Mouse (Mus musculus) hindbrain, embryonic 13.5 days (tissue): ENCODE measurements at regions not wholly inside any gene's neighbourhood (a gene's known extent, or its start where the extent isn't known, plus 50 kb on each side); places are given as distances from the start of the nearest gene placed in this dataset.

Source experiments
- ATAC-seq: fragments of 200-750 bp; cut with Nextera tagmentation; 2 replicates; pipeline ENCODE4 v1.8.0; 2017; ENCODE audit warnings: moderate TSS enrichment; ENCODE audit not compliant: low FRiP score
- H3K27ac ChIP-seq: fragments of 300-500 bp; sonication (generic); 2 replicates; pipeline ENCODE4 v1.5.1; 2015; ENCODE audit warnings: inconsistent platforms, mild to moderate bottlenecking, moderate library complexity
- H3K27me3 ChIP-seq: fragments of 300-500 bp; sonication (generic); 2 replicates; pipeline ENCODE4 v1.6.1; 2015; ENCODE audit warnings: mild to moderate bottlenecking, inconsistent platforms
- H3K36me3 ChIP-seq: fragments of 300-500 bp; sonication (generic); 2 replicates; pipeline ENCODE4 v1.6.1; 2015; ENCODE audit warnings: mild to moderate bottlenecking, inconsistent platforms
- H3K4me1 ChIP-seq: fragments of 300-500 bp; sonication (generic); replicated peaks from 2 replicates; pipeline ENCODE4 v1.6.1; 2015; ENCODE audit warnings: inconsistent platforms
- H3K4me2 ChIP-seq: fragments of 300-500 bp; sonication (generic); 2 replicates; pipeline ENCODE4 v1.6.1; 2015; ENCODE audit warnings: inconsistent platforms, mild to moderate bottlenecking, moderate library complexity
- H3K4me3 ChIP-seq: fragments of 300-500 bp; sonication (generic); 2 replicates; pipeline ENCODE4 v1.5.1; 2015; ENCODE audit warnings: mild to moderate bottlenecking, inconsistent platforms
- H3K9ac ChIP-seq: fragments of 300-500 bp; sonication (generic); 2 replicates; pipeline ENCODE4 v1.6.1; 2015; ENCODE audit warnings: mild to moderate bottlenecking, inconsistent platforms
- H3K9me3 ChIP-seq: fragments of 300-500 bp; sonication (generic); 2 replicates; pipeline ENCODE4 v1.6.1; 2016; ENCODE audit warnings: inconsistent platforms
- WGBS: fragments of 180-500 bp; shearing (Covaris S2); methylation state at CpG from one replicate; pipeline ENCODE4 v1.1.7; 2015; 5-methylcytosine and 5-hydroxymethylcytosine counted together

GRCm38 (mm10) chr6:10970587-10971138, 936.6 kb downstream of the Ndufa4 start:
- Histone ChIP-seq H3K9ac (peak overlapping the region; percentile 21; the same call in 1 of the 2 replicates), H3K36me3 (no peaks in the 10 kb centered on the region), H3K4me3 (no peak overlapping the region), H3K4me1 (peaks cover 20% of the 10 kb centered on the region), H3K9me3 (no peaks in the 10 kb centered on the region), H3K27me3 (no peaks in the 10 kb centered on the region), H3K4me2 (peak overlapping the region; percentile 40), H3K27ac (peak overlapping the region; percentile 81)
- 5% methylated on average over 11 of the region's 11 CpGs for WGBS
- peak; percentile 85 for ATAC-seq

GRCm38 (mm10) chr6:10969841-10970536, 937.3 kb downstream of the Ndufa4 start:
- no peaks in the 10 kb centered on the region for H3K36me3 ChIP-seq
- H3K9ac ChIP-seq = no peak overlapping the region
- peak overlapping the region; percentile 81 for H3K27ac ChIP-seq
- H3K4me3 ChIP-seq = no peak overlapping the region
- peaks cover 20% of the 10 kb centered on the region for H3K4me1 ChIP-seq
- peak overlapping the region; percentile 40 for H3K4me2 ChIP-seq
- 15% methylated on average over 7 of the region's 7 CpGs for WGBS
- H3K27me3 ChIP-seq = no peaks in the 10 kb centered on the region
- H3K9me3 ChIP-seq = no peaks in the 10 kb centered on the region
- peak; percentile 90 for ATAC-seq

GRCm38 (mm10) chr6:10943545-10943944, 963.8 kb downstream of the Ndufa4 start:
- no peaks in the 10 kb centered on the region for H3K4me1 ChIP-seq
- H3K4me2 ChIP-seq = no peak overlapping the region
- H3K4me3 ChIP-seq = no peak overlapping the region
- no peaks in the 10 kb centered on the region for H3K27me3 ChIP-seq
- WGBS = 80% methylated on average over 1 of the region's 1 CpGs
- no peaks in the 10 kb centered on the region for H3K9me3 ChIP-seq
- ATAC-seq = no peak
- no peak overlapping the region for H3K27ac ChIP-seq
- H3K36me3 ChIP-seq = no peaks in the 10 kb centered on the region
- no peak overlapping the region for H3K9ac ChIP-seq

DNA sequence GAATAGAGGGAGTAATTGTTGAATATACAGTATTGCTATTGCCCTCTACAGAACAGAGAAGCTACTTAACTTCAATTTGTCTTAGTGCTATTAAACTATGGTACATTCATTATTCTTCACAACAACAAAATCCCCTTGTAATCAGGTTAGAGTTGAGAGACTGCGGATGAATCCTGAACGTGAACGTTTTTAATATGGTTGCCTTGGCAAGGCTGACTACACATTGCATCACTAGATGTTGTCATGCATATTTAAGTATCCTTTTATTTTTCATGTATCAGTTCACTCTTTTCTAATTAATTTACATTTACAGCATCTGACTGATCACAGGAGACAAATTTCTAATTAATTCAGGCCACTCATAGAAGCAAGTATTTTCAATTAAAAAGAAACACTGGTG, 965.8 kb downstream of the Ndufa4 start:
- Histone ChIP-seq H3K4me1 (no peaks in the 10 kb centered on the region), H3K9me3 (no peaks in the 10 kb centered on the region), H3K27ac (no peak overlapping the region), H3K4me3 (no peak overlapping the region), H3K9ac (no peak overlapping the region), H3K4me2 (no peak overlapping the region), H3K27me3 (no peaks in the 10 kb centered on the region), H3K36me3 (no peaks in the 10 kb centered on the region)
- WGBS = 63% methylated on average over 3 of the region's 3 CpGs
- no peak for ATAC-seq
